Mouse (Mus musculus): ENCODE data around the gene Itgb3bp.

GRCm38 (mm10) chr4:99979326-99979725 lies 49.7 kb upstream of the Itgb3bp start:
- TF ChIP-seq CTCF (IDR thresholded peaks at IDR 0.05) (no peak), EP300 (IDR thresholded peaks at IDR 0.05) (no peak)

All from lung, postnatal 0 days (tissue).